Mouse (Mus musculus) kidney, embryonic 15.5 days (tissue): ENCODE results near the gene Pou6f1. TPM values are rescaled to one million over a fixed set of nuclear protein-coding genes. Genes with fewer than 3 reads are reported as not detected.

Experiments used
- ATAC-seq: fragments of 200-750 bp; cut with Nextera tagmentation; replicated peaks from 2 replicates; pipeline ENCODE4 v1.8.0; 2017; ENCODE audit warnings: moderate TSS enrichment; ENCODE audit not compliant: low FRiP score
- H3K27ac ChIP-seq: fragments of 300-500 bp; sonication (generic); 2 replicates; pipeline ENCODE4 v1.5.1; 2015; ENCODE audit warnings: mild to moderate bottlenecking, inconsistent platforms
- H3K27me3 ChIP-seq: fragments of 300-500 bp; sonication (generic); 2 replicates; pipeline ENCODE4 v1.6.1; 2015; ENCODE audit warnings: inconsistent platforms
- H3K36me3 ChIP-seq: fragments of 300-500 bp; sonication (generic); 2 replicates; pipeline ENCODE4 v1.6.1; 2015; ENCODE audit warnings: inconsistent platforms
- H3K4me1 ChIP-seq: fragments of 300-500 bp; sonication (generic); 2 replicates; pipeline ENCODE4 v1.6.1; 2015; ENCODE audit warnings: inconsistent platforms
- H3K4me2 ChIP-seq: fragments of 300-500 bp; sonication (generic); 2 replicates; pipeline ENCODE4 v1.6.1; 2015; ENCODE audit warnings: moderate library complexity, mild to moderate bottlenecking, inconsistent platforms
- H3K4me3 ChIP-seq: fragments of 300-500 bp; sonication (generic); replicated peaks from 2 replicates; pipeline ENCODE4 v1.5.1; 2015; ENCODE audit warnings: mild to moderate bottlenecking, inconsistent platforms
- H3K9ac ChIP-seq: fragments of 300-500 bp; sonication (generic); 2 replicates; pipeline ENCODE4 v1.6.1; 2015; ENCODE audit warnings: mild to moderate bottlenecking, inconsistent platforms
- H3K9me3 ChIP-seq: fragments of 300-500 bp; sonication (generic); replicated peaks from 2 replicates; pipeline ENCODE4 v1.6.1; 2016; ENCODE audit warnings: inconsistent platforms
- WGBS: fragments of 180-500 bp; shearing (Covaris S2); methylation state at CpG from one replicate; pipeline ENCODE4 v1.1.7; 2015; ENCODE audit warnings: mixed read lengths; 5-methylcytosine and 5-hydroxymethylcytosine counted together
- polyA plus RNA-seq: library from polyadenylated mRNA; unstranded; fragments of >200 nt; fragmentation: Nextera tagmentation; extraction: Ambion mirVana; gene quantifications from 2 replicates; pipeline ENCODE4 v1.2.1, GENCODE M21; 2015

Gene Pou6f1
- 8.4 and 9.1 TPM in 2 replicates for polyA plus RNA-seq

DNA sequence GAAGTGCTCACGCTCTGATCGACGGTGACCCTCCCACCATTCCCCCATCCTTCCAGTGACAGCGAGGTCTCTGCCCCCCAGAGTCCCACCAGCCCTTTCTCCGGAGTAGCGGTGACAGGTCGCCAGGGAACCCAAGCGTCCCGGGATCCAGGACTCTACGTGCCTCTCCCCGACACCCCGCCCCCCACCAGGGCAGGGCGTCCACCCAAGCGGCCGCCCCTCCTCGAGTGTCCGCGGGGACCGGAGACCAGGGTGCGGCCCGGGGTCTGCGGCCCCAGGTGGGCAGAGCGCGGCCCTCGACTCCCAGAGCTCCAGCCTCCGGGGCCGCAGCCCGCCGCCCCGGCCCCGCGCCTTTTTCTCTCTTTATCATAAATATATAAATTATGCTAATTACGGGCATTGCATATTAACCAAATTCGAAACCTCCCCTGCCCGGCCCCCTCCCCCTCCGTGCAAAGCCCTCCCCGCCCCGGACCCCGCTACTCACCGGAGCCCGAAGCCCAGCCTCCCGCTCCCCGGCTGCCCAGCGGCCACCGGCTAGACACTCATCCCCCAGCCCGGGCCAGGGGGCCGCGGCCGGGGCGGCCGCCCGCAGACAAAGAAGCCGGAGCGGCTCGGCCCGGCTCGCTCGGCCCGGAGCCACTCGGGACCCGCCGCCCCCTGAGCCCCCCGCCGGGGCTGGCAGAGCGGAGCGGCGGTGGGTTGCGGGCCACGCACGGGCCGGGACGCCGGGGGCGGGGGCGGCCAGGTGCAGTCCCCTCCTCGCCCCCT lies at the start of gene Pou6f1:
Gene Pou6f1, minus strand, starts transcription at position 709 of the 771 bp plus-strand sequence.
- H3K27me3 ChIP-seq: peaks cover 18% of the 10 kb centered on the region
- H3K27ac ChIP-seq: peak within 1 kb of the TSS; percentile 80
- H3K36me3 ChIP-seq: no peaks in the 10 kb centered on the region
- peak; percentile 80 for ATAC-seq
- H3K4me2 ChIP-seq: peak within 1 kb of the TSS; percentile 98
- H3K9ac ChIP-seq: peak within 1 kb of the TSS; percentile 70
- under 1% methylated on average over 75 of the region's 76 CpGs for WGBS
- H3K4me3 ChIP-seq: peak within 1 kb of the TSS; percentile 69
- no peaks in the 10 kb centered on the region for H3K9me3 ChIP-seq
- H3K4me1 ChIP-seq: peaks cover 41% of the 10 kb centered on the region

DNA sequence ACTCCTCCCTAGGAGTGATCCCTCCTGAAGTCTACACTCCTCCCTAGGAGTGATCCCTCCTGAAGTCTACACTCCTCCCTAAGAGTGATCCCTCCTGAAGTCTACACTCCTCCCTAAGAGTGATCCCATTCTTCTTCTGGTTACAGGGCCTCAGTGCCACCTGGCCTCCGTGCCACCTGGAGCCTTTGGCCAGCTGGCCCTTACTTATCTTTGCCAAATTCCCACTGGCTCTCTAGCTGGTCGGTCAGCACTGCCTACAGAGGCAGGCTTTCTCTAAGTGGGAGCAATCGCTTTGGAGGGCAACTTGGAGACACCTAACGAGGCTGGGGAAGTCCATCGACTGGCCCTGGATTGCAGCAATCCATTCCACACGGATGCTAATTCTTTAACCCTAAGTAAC lies 46.4 kb upstream of the Pou6f1 start:
- WGBS: 75% methylated on average over 6 of the region's 6 CpGs
- H3K9me3 ChIP-seq: no peaks in the 10 kb centered on the region
- no peak overlapping the region for H3K4me3 ChIP-seq
- no peak overlapping the region for H3K4me2 ChIP-seq
- H3K4me1 ChIP-seq: peaks cover 3% of the 10 kb centered on the region; the same call in 1 of the 2 replicates
- no peak overlapping the region for H3K27ac ChIP-seq
- ATAC-seq: no peak
- H3K9ac ChIP-seq: no peak overlapping the region
- H3K27me3 ChIP-seq: no peaks in the 10 kb centered on the region
- no peaks in the 10 kb centered on the region for H3K36me3 ChIP-seq

DNA sequence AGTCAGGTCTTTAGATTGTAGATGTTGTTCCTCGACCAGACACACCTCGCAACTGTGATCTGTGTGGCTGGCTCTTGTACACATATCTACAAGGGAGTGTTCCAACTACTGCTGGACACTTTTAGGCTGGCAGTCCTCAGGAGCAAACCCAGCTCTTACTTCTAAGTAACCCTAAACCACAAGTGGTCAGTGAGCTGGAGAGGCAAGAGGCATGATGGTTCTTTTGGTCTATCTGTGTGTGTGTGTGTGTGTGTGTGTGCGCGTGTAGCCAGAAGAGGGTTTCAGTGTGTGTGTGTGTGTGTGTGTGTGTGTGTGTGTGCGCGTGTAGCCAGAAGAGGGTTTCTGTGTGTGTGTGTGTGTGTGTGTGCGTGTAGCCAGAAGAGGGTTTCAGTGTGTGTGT lies 42.7 kb upstream of the Pou6f1 start:
- 82% methylated on average over 7 of the region's 7 CpGs for WGBS
- Histone ChIP-seq H3K4me2 (no peak overlapping the region), H3K27ac (no peak overlapping the region), H3K9me3 (no peaks in the 10 kb centered on the region), H3K4me1 (peaks cover 24% of the 10 kb centered on the region), H3K27me3 (no peaks in the 10 kb centered on the region; the same call in 1 of the 2 replicates), H3K4me3 (no peak overlapping the region), H3K36me3 (no peaks in the 10 kb centered on the region), H3K9ac (no peak overlapping the region)
- no peak for ATAC-seq

DNA sequence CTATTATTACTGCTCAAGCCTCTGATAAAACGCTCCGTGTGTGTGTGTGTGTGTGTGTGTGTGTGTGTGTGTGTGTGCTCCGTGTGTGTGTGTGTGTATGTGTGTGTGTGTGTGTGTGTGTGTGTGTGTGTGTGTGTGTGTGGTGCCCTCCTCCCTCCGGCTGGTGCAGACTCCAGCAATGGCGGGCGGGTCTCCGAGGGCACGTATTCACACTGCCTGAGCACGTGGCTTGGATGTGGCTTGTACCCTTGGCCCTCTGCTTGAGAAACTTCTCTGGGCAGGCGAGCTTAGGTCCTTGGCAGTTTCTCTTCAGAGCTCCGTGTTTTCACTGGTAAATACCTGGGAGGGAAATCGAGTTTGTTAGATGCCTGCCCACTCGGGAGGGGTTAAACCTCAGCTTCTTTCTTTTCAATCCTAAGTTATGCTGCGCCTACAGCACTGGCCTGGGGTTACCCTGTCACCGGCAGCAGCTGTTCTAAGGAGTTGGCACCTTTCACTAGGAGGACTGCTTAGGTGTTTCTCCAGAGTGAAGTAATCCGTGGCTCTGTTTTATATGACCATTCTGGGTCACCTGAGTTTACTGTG lies 41.5 kb upstream of the Pou6f1 start:
- no peak overlapping the region for H3K4me3 ChIP-seq
- H3K9ac ChIP-seq: no peak overlapping the region
- ATAC-seq: no peak
- no peaks in the 10 kb centered on the region for H3K9me3 ChIP-seq
- 77% methylated on average over 16 of the region's 16 CpGs for WGBS
- H3K4me1 ChIP-seq: peaks cover 36% of the 10 kb centered on the region
- H3K27me3 ChIP-seq: peaks cover 8% of the 10 kb centered on the region
- no peak overlapping the region for H3K27ac ChIP-seq
- H3K36me3 ChIP-seq: no peaks in the 10 kb centered on the region
- H3K4me2 ChIP-seq: no peak overlapping the region

DNA sequence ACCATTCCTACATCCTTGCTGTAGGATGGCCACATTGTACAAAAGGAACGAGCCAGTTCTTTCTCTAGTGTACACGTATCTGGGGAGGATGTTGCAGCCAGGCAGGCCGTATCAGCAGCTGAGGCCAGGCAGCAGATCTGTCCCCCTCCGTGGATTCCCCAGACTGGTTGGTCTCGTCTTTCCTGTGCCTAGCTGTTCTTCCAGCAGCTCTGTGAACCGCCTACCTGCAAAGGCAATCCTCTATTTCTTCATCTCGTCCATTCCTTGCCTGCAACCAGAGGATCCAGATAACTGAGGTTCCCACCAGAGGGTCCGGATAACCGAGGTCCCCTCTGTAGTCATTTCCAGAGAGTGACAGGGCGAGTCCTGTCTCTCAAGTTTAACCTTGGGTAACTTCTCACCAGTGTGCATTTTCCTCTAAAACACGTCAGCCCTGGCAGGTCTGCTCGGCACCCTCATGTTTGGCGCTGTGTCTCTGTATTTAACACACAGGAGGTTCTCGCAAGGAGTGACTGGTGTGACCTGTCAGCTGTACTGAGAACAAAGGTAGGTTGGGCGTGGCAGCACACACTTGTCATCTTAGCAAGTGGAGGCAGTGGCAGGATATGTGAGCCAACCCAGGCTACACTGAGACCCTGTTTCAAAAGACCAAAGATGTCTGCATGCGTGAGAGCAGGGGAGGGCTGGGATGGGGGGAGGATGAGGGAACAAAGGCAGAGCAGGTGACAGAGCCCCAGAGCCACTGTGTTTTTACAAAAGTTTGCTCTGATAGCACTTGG lies 40.4 kb upstream of the Pou6f1 start:
- no peaks in the 10 kb centered on the region for H3K36me3 ChIP-seq
- no peak overlapping the region for H3K27ac ChIP-seq
- H3K4me2 ChIP-seq: no peak overlapping the region
- H3K9ac ChIP-seq: no peak overlapping the region
- H3K9me3 ChIP-seq: no peaks in the 10 kb centered on the region
- no peak for ATAC-seq
- peaks cover 38% of the 10 kb centered on the region for H3K4me1 ChIP-seq
- no peak overlapping the region for H3K4me3 ChIP-seq
- peaks cover 19% of the 10 kb centered on the region for H3K27me3 ChIP-seq
- 75% methylated on average over 16 of the region's 16 CpGs for WGBS

DNA sequence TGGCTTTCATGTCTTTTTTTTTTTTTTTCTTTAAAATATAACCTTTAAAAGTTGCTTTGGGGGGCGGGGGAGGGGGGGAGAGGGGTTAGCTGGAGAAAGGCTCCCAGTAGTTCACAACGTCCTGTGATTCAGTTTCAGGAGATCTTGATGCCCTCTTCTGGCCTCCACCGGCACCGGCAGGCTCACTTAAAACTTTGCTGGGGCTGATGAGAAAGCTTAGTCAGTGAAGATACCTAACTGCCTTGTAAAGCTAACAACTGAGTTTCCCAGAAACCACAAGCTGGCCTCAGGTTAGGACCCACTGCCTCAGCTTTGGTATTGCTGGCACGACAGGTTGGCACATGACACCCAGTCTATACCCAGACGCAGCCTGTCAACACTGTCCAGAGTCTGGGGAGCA lies 37.9 kb upstream of the Pou6f1 start:
- Histone ChIP-seq H3K9ac (no peak overlapping the region), H3K36me3 (no peaks in the 10 kb centered on the region), H3K4me1 (peaks cover 53% of the 10 kb centered on the region), H3K9me3 (no peaks in the 10 kb centered on the region), H3K27ac (0 out of 2 replicates have a peak overlapping the region, but pooled peaks have one; percentile 74), H3K4me2 (peak overlapping the region; percentile 87), H3K4me3 (peak overlapping the region; percentile 56; the same call in 1 of the 2 replicates), H3K27me3 (peaks cover 32% of the 10 kb centered on the region)
- ATAC-seq: 0 out of 2 replicates have a peak, but pooled peaks have one; percentile 33
- WGBS: 6% methylated on average over 6 of the region's 6 CpGs

DNA sequence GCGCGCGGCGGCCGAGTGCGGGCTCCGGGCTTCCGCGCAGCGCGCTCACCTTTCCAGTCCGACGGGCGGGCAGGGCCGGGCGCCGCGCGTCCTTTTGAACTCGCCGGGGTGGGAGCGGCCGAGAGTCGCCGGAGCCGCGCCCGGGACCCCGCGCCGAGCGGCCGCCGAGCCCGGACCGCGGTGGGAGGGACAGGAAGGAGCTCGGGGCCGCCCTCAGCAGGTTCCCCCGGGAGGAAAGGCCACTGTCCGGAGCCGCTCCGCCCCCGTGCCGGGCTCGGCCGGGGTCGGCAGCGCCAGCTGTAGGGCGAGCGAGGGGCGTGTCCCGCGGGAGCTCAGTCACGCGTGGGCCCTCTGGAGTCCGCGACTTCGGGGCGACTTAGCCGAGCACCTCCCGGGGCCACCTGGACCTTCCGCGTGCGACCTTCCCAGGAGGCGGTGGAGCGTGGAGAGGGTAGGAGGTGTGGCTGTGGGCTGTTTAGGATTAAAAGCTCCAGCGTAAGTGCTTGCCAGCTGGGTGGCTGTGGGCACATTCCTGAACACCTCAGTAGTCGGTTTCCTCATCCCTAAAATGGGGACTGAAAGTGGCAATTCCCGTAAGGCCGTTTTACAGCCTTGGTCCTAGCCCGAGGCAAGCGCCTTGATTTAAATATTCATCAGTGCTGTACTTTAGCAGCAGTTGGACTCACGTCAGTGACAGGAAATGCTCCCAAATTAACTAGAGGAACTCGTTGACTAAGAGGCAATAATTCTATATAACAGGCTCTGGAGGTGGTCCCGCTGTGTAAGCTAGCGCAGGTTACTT lies 37.1 kb upstream of the Pou6f1 start, which contains the start of gene Smagp:
Gene Smagp, minus strand, starts transcription at position 241 of the 802 bp plus-strand sequence.
- peaks cover 32% of the 10 kb centered on the region for H3K27me3 ChIP-seq
- H3K4me2 ChIP-seq: peak within 1 kb of the TSS; percentile 87
- no peaks in the 10 kb centered on the region for H3K36me3 ChIP-seq
- peaks cover 56% of the 10 kb centered on the region for H3K4me1 ChIP-seq
- WGBS: under 1% methylated on average over 58 of the region's 77 CpGs
- peak within 1 kb of the TSS; percentile 74 for H3K27ac ChIP-seq
- peak; percentile 69 for ATAC-seq
- peak within 1 kb of the TSS; percentile 57 for H3K9ac ChIP-seq
- no peaks in the 10 kb centered on the region for H3K9me3 ChIP-seq
- peak within 1 kb of the TSS; percentile 56 for H3K4me3 ChIP-seq

DNA sequence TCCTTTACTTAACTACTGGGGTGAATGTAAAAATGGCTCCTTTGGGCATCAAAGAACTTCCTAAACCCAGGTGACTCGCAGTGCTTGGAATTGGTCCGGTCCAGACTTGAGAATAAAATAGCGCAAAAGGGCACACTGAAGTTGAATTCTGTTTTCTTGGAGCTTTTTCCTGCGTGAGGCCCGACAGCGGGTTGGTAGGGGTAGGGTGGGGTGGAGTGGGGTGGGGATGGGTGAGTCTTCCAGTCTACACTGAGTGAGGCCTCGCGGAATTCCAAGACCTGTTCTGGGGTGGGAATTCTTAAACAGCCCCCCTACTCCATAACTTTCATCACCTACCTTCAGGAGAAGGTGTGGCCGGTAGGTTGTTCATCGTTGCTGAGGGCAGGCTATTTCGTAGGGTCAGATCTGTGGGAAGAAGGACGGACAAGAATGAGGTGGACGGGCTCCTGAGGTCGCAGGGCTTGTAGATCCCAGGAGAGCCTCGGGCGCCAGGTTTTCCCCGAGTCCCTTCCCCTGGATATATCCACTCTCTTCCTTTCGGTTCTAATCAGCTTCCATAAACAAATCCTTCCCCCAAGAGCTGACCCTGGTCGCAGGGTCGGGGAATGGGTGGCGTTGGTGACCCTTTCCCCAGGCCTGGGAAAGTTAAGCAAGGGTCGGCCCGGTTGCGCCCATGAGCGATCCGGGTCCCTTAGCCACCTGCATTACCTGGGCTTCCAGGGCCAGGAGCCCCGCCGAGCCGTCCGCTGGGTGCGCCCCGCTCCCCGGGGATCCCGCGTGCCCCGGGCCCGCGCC lies 36.3 kb upstream of the Pou6f1 start:
- Histone ChIP-seq H3K9me3 (no peaks in the 10 kb centered on the region), H3K4me1 (peaks cover 56% of the 10 kb centered on the region), H3K4me2 (peak overlapping the region; percentile 87), H3K4me3 (peak overlapping the region; percentile 56), H3K27me3 (peaks cover 32% of the 10 kb centered on the region), H3K36me3 (no peaks in the 10 kb centered on the region), H3K27ac (peak overlapping the region; percentile 74), H3K9ac (peak overlapping the region; percentile 57)
- no peak for ATAC-seq
- WGBS: 3% methylated on average over 38 of the region's 38 CpGs

DNA sequence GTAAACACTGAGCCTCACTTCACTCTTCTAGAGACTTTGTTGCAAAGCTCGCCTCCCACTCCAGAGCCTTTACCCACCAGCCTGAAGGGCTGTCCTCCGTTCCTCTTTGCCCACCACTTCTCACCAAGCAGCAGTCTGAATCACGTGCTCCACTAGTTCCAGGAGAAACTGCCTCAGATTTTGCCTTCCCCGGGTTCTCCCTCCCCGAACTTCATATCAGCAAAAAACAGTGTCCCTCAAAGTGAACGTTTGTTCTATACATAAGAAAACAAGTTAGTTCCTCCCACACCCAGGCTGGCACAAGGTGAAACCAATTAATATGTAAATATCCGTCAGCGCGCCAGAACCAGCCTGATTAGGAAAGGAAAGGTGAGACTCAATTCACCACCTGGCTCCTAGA lies 35.5 kb upstream of the Pou6f1 start:
- no peak for ATAC-seq
- Histone ChIP-seq H3K9ac (no peak overlapping the region), H3K27ac (no peak overlapping the region), H3K9me3 (no peaks in the 10 kb centered on the region), H3K27me3 (peaks cover 32% of the 10 kb centered on the region), H3K36me3 (no peaks in the 10 kb centered on the region), H3K4me3 (peak overlapping the region; percentile 56), H3K4me1 (peaks cover 49% of the 10 kb centered on the region), H3K4me2 (peak overlapping the region; percentile 87)
- WGBS: 11% methylated on average over 9 of the region's 9 CpGs

DNA sequence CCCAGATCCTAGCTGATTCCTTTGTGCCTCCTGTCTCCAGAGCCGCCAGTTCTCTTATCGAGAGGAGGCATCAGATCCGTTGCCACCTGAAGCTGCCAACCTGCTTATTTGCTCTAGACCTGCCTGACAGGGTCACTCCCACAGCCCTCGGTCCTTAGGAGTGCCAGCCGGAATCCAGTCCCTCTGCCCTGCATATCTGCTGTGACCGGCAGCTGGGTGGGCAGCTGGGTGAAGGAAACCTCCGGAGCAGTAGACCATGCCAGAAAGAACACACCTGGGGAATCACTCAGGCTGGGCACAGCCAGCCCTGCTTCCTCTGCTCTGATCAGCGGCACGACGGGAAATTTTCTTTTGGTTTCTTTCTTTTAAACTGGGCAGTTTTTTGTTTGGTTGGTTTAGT lies 33.6 kb upstream of the Pou6f1 start:
- Histone ChIP-seq H3K27ac (peak overlapping the region; percentile 42), H3K27me3 (peaks cover 32% of the 10 kb centered on the region), H3K4me2 (no peak overlapping the region), H3K9ac (no peak overlapping the region; the same call in 1 of the 2 replicates), H3K36me3 (no peaks in the 10 kb centered on the region), H3K9me3 (no peaks in the 10 kb centered on the region), H3K4me1 (peaks cover 57% of the 10 kb centered on the region), H3K4me3 (no peak overlapping the region)
- peak; percentile 27 for ATAC-seq
- 53% methylated on average over 10 of the region's 10 CpGs for WGBS

DNA sequence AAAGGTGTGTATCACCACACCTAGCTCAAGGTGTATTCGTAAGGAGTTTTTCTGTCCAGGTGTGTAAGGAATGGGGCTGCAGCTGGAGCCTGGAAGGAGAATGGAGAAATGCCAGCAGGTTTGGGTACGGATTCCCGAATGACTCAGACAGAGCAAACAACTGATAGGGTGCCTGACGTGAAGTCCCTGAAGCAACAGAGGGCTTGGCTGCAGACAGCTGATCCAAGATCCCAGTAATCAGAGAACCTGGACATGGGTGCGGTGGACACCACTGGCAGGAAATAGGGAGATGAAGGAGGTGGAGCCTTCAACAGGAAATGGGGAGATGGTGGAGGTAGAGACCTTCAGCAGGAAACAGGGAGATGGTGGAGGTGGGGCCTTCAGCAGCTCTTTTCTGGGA lies 32.5 kb upstream of the Pou6f1 start:
- H3K9me3 ChIP-seq: no peaks in the 10 kb centered on the region
- no peak overlapping the region for H3K4me2 ChIP-seq
- no peak overlapping the region for H3K4me3 ChIP-seq
- H3K4me1 ChIP-seq: peaks cover 57% of the 10 kb centered on the region
- WGBS: 86% methylated on average over 5 of the region's 5 CpGs
- no peak for ATAC-seq
- no peak overlapping the region for H3K27ac ChIP-seq
- H3K36me3 ChIP-seq: no peaks in the 10 kb centered on the region
- H3K9ac ChIP-seq: no peak overlapping the region
- H3K27me3 ChIP-seq: peaks cover 32% of the 10 kb centered on the region
